Mouse (Mus musculus) lung, embryonic 15.5 days (tissue): Measurements from ENCODE around the gene Oprm1. TPM values are rescaled to one million over a fixed set of nuclear protein-coding genes. Genes with fewer than 3 reads are reported as not detected.
"Not testable (repeated sequence)": the region's sequence is repeated elsewhere in the genome, so short reads cannot be mapped to it uniquely, and the experiment has no call there.

ENCODE experiments used
- ATAC-seq: fragments of 200-750 bp; cut with Nextera tagmentation; 2 replicates; pipeline ENCODE4 v1.8.0; 2017; ENCODE audit warnings: moderate number of reproducible peaks, borderline replicate concordance; ENCODE audit not compliant: low FRiP score, low TSS enrichment; ENCODE audit errors: extremely low read depth
- H3K27ac ChIP-seq: fragments of 300-500 bp; sonication (generic); 2 replicates; pipeline ENCODE4 v1.5.1; 2015; ENCODE audit warnings: moderate library complexity, mild to moderate bottlenecking, inconsistent platforms
- H3K27me3 ChIP-seq: fragments of 300-500 bp; sonication (generic); 2 replicates; pipeline ENCODE4 v1.6.1; 2015; ENCODE audit warnings: inconsistent platforms
- H3K36me3 ChIP-seq: fragments of 300-500 bp; sonication (generic); 2 replicates; pipeline ENCODE4 v1.6.1; 2015; ENCODE audit warnings: inconsistent platforms
- H3K4me1 ChIP-seq: fragments of 300-500 bp; sonication (generic); 2 replicates; pipeline ENCODE4 v1.6.1; 2015; ENCODE audit warnings: inconsistent platforms
- H3K4me2 ChIP-seq: fragments of 300-500 bp; sonication (generic); 2 replicates; pipeline ENCODE4 v1.6.1; 2015; ENCODE audit warnings: inconsistent platforms, mild to moderate bottlenecking, moderate library complexity
- H3K4me3 ChIP-seq: fragments of 300-500 bp; sonication (generic); 2 replicates; pipeline ENCODE4 v1.5.1; 2015; ENCODE audit warnings: mild to moderate bottlenecking, inconsistent platforms
- H3K9ac ChIP-seq: fragments of 300-500 bp; sonication (generic); 2 replicates; pipeline ENCODE4 v1.6.1; 2015; ENCODE audit warnings: inconsistent platforms
- H3K9me3 ChIP-seq: fragments of 300-500 bp; sonication (generic); 2 replicates; pipeline ENCODE4 v1.6.1; 2016; ENCODE audit warnings: inconsistent platforms
- WGBS: fragments of 180-500 bp; shearing (Covaris S2); methylation state at CpG from one replicate; pipeline ENCODE4 v1.1.7; 2015; 5-methylcytosine and 5-hydroxymethylcytosine counted together
- polyA plus RNA-seq: library from polyadenylated mRNA; unstranded; fragments of >200 nt; fragmentation: Nextera tagmentation; extraction: Ambion mirVana; gene quantifications from 2 replicates; pipeline ENCODE4 v1.2.1, GENCODE M21; 2015

Oprm1 gene
- polyA plus RNA-seq, 1 experiment from 2014 or later: 0.09 TPM

DNA sequence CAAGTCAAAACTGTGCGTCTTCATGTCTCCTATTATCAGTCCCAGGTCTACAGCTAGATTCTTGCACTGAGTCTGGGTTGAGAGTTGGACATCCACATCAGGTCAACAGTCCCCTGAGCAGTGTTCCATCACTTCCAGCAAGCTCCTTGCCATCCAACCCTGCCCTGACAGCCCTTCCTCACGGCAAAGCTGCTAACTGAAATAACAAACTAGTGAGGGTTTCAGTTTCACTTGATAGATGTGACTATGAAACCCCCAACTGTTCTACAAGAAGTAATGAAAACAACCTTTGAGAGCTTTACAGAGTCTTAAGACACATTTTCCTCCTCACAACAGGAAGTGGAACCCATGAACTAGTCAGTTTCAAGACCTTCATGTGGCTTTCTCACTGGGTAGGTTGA, 224.4 kb downstream of the Oprm1 start:
- ATAC-seq: no peak

DNA sequence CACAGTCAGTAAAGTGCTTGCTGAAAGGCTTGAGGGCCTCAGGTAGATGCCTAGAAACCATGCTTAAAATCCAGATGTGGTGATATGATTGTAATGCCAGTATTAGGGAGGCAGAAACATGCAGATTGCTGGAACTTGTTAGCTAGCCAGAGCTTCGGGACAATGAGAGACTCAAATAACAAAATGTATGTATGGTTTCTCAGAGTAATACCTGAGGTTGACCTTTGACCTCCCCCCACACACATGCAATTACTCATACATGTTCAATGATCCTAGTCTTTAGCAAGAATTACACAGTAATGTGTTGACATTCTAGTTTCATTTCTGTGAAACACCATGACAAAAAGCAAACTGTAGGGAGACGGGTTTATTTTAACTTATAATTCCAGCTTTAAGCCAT, 225.1 kb downstream of the Oprm1 start:
- Histone ChIP-seq H3K27ac (no peak overlapping the region), H3K4me2 (no peak overlapping the region), H3K9me3 (no peaks in the 10 kb centered on the region), H3K4me1 (no peaks in the 10 kb centered on the region), H3K9ac (no peak overlapping the region), H3K36me3 (no peaks in the 10 kb centered on the region), H3K27me3 (no peaks in the 10 kb centered on the region), H3K4me3 (no peak overlapping the region)
- ATAC-seq: no peak
- 85% methylated on average over 2 of the region's 2 CpGs for WGBS

More for the DNA sequence above, 224.4 kb downstream of the Oprm1 start:
- Histone ChIP-seq H3K9ac (no peak overlapping the region), H3K4me2 (no peak overlapping the region), H3K4me3 (no peak overlapping the region), H3K9me3 (no peaks in the 10 kb centered on the region), H3K27me3 (no peaks in the 10 kb centered on the region), H3K4me1 (no peaks in the 10 kb centered on the region), H3K27ac (no peak overlapping the region), H3K36me3 (no peaks in the 10 kb centered on the region)
- WGBS: 57% methylated on average over 2 of the region's 2 CpGs

DNA sequence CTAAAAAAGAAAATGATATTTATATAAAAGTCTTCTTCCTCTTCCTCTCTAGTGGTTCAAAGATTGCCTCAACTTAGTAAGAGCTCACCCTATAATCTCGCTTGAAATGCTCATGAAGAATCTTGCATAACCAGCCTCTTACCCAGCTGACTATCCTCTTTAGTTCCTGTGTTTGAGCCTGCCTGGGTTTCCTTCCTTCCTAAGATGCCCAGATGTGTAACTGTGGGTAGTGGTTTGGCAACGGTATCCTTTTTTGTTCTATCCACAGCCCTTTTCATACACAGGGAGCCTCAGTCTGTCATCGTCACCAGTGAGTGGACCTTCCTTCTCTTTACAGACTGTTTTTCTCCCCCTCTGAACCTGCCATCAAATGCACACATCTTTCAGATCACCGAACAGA, 227.9 kb downstream of the Oprm1 start:
- no peak overlapping the region for H3K27ac ChIP-seq
- no peaks in the 10 kb centered on the region for H3K36me3 ChIP-seq
- H3K27me3 ChIP-seq: no peaks in the 10 kb centered on the region
- H3K9ac ChIP-seq: no peak overlapping the region
- ATAC-seq: no peak
- H3K4me3 ChIP-seq: no peak overlapping the region
- no peaks in the 10 kb centered on the region for H3K4me1 ChIP-seq
- no peaks in the 10 kb centered on the region for H3K9me3 ChIP-seq
- no peak overlapping the region for H3K4me2 ChIP-seq
- WGBS: 77% methylated on average over 4 of the region's 4 CpGs

DNA sequence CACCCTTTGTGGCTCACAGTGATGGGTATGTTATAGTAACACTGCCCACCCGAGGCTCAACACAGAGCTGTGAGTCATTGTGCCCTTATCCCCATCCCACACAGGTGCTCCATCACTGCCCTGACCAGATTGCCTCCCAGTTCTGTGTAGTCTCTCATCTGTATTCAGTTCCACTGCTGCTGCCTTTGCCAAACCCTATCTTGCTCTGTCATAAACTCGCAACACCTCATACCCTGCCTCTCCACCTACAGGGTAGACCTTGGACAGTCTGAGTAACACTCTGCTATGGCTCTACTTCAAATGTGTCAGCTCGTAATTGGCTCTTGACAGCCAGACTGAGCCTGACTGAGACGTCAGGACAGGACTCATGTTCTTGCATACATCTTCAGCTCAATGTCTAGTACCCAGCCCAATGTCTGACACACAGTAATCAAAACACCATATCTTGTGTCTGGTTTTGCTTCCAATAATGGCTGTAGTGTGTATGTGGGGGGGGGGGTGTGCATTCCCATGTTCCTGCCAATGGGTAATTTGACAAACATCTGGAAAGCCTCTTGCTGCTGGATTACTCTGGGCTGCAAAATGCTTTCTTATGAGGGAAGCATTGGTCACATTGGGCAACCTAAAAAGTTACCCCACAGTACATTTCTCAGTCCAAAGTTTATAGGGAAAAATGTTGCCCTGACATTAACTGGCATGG, 229.2 kb downstream of the Oprm1 start:
- ATAC-seq: peak; percentile 79; the same call in 1 of the 2 replicates

DNA sequence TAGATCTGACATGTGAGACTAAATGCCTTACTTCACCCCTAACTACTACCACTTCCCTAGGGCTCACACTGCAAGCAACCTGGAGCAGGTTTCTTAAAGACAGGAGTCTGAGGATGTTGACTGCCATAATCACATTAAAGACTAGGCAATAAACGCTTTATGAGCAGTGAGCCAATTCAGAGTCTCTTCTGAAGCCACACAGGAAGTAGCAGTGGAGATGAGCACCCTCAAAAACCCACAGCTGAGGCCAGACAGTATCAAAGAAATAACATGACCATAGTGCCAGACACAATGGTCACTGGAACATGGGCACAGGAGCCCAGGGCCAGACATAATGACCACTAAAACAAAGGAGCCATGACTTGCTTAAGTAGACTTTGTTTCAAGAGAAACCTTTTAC, 230.2 kb downstream of the Oprm1 start:
- no peak overlapping the region for H3K4me2 ChIP-seq
- no peak overlapping the region for H3K9ac ChIP-seq
- no peak for ATAC-seq
- H3K4me1 ChIP-seq: no peaks in the 10 kb centered on the region
- no peak overlapping the region for H3K27ac ChIP-seq
- H3K27me3 ChIP-seq: no peaks in the 10 kb centered on the region
- H3K9me3 ChIP-seq: no peaks in the 10 kb centered on the region
- H3K4me3 ChIP-seq: no peak overlapping the region
- WGBS: 59% methylated on average over 1 of the region's 1 CpGs
- H3K36me3 ChIP-seq: no peaks in the 10 kb centered on the region

More for the DNA sequence above, 229.2 kb downstream of the Oprm1 start:
- Histone ChIP-seq H3K27ac (no peak overlapping the region), H3K4me2 (no peak overlapping the region), H3K4me3 (no peak overlapping the region), H3K36me3 (no peaks in the 10 kb centered on the region), H3K9me3 (no peaks in the 10 kb centered on the region), H3K4me1 (no peaks in the 10 kb centered on the region), H3K9ac (no peak overlapping the region), H3K27me3 (no peaks in the 10 kb centered on the region)
- 60% methylated on average over 4 of the region's 4 CpGs for WGBS

DNA sequence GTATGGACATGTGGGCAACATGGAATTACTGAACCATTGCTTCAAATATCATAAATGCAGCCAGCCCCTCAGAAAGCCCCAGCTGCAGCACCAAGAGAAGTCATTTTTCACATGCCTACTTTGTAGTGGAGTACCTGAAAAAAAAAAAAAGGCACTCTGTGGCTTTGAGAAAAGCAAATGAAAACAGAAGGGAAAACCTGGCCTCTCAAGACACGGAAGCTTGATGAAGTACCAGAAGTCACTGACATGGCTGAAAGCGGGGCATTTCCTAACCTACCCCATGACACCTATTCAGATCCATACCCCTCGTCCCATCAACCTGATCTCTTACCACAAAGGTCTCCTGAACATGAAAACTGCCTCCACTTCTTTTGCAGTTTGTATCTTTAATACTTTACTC, 238.6 kb downstream of the Oprm1 start:
- Histone ChIP-seq H3K9me3 (no peaks in the 10 kb centered on the region), H3K4me3 (no peak overlapping the region), H3K36me3 (no peaks in the 10 kb centered on the region), H3K4me1 (no peaks in the 10 kb centered on the region), H3K4me2 (no peak overlapping the region), H3K9ac (no peak overlapping the region), H3K27me3 (no peaks in the 10 kb centered on the region), H3K27ac (no peak overlapping the region)
- WGBS: 59% methylated on average over 3 of the region's 3 CpGs
- ATAC-seq: no peak

DNA sequence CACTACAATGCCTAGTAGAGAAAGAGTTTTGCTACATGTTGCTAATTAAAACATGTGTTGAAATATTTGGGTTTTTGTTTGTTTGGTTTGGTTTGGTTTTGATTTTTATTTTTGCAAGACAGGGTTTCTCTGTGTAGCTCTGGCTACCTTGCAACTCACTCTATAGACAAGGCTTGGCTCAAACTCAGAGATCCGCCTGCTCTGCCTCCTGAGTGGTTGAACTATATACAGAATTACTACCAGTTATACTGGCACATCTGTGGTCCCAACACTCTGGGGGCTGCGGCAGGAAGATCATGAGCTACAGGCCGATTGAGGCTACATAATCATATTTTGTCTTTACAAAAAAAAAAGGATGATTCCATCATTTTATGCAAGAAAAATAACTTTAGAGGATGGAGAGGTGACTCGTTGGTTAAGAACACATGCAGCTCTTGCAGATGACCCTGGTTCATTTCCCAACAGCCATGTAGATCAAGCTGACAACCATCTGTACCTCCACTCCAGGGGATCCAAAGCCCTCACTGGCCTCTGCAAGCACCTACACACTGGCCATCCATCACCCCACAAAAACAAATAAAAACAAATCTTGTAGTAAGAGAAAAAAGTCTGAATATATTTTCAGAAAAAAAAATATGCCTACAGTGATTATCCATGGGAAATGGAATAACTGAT, 240.4 kb downstream of the Oprm1 start:
- WGBS: 80% methylated on average over 4 of the region's 4 CpGs
- Histone ChIP-seq H3K4me3 (no peak overlapping the region), H3K9ac (no peak overlapping the region), H3K27me3 (no peaks in the 10 kb centered on the region), H3K36me3 (no peaks in the 10 kb centered on the region), H3K4me1 (no peaks in the 10 kb centered on the region), H3K9me3 (no peaks in the 10 kb centered on the region), H3K27ac (no peak overlapping the region), H3K4me2 (no peak overlapping the region)
- no peak for ATAC-seq

DNA sequence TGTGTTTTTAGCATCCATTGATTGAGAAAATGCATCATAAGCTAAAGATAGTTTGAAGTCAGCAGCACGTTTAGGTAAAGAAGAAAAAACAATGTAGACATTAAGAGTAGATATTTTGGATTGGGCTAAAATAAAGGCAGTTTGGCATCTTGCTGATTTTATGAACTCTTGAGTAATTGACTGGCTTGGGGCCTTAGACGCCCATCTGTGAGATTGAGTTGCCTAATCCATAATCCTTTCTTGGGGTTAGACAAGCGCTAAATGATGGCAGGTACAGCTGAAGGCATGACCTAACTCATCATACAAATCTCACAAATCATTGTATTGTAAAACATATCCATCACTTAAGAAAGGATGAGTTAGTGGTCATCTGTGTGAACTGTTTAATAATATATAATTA, 241.0 kb downstream of the Oprm1 start:
- no peak for ATAC-seq
- no peak overlapping the region for H3K27ac ChIP-seq
- H3K27me3 ChIP-seq: no peaks in the 10 kb centered on the region
- no peaks in the 10 kb centered on the region for H3K4me1 ChIP-seq
- no peaks in the 10 kb centered on the region for H3K36me3 ChIP-seq
- no peak overlapping the region for H3K4me2 ChIP-seq
- no peak overlapping the region for H3K4me3 ChIP-seq
- H3K9me3 ChIP-seq: no peaks in the 10 kb centered on the region
- WGBS: 76% methylated on average over 3 of the region's 3 CpGs
- H3K9ac ChIP-seq: no peak overlapping the region

DNA sequence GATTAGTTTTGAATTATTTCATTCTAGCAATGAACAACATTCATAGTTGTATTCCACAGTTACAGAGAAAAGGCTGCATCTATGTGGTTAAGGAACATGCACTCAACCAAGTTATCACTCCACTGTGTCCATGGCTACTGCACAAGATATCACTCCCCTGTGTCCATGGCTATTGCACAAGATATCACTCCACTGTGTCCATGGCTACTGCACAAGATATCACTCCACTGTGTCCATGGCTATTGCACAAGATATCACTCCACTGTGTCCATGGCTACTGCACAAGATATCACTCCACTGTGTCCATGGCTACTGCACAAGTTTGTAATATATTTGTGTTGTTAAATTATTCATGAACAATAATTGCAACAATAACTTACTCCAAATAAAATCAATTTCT, 245.6 kb downstream of the Oprm1 start:
- not testable (repeated sequence) for H3K36me3 ChIP-seq, H3K4me2 ChIP-seq

DNA sequence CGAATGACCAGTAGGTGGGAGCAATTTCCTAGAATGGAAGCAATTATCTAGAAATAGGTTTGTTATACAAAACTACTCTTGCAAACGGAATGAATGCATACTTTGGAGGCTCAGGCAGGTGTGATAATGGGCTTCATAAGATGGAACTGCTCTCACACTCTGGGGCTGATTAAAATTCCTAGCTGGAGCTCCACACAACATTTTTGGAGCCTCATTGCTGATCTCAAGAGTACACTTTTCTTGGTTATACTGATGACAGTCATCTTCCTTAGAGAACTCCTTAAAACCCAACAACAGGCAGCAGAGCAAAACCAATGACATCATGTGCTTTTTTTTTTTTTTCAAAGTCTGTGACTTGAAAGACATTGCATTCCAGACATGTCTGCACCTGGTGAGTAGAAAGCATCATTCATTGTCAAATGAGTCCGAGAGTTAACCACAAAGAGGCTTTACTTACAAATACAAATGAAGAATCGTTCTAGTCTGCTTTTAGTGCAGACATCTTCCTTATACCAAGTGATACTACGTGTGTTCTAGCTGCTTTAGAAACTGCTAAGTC, 246.8 kb downstream of the Oprm1 start:
- no peak for ATAC-seq
- Histone ChIP-seq H3K9ac (no peak overlapping the region), H3K4me1 (no peaks in the 10 kb centered on the region), H3K9me3 (no peaks in the 10 kb centered on the region), H3K4me2 (no peak overlapping the region), H3K27me3 (no peaks in the 10 kb centered on the region), H3K36me3 (no peaks in the 10 kb centered on the region), H3K4me3 (no peak overlapping the region), H3K27ac (no peak overlapping the region)
- 45% methylated on average over 5 of the region's 5 CpGs for WGBS

More for the DNA sequence above, 245.6 kb downstream of the Oprm1 start:
- not testable (repeated sequence) for H3K4me3 ChIP-seq, H3K9ac ChIP-seq, H3K4me1 ChIP-seq, ATAC-seq, H3K27ac ChIP-seq, H3K9me3 ChIP-seq, H3K27me3 ChIP-seq

DNA sequence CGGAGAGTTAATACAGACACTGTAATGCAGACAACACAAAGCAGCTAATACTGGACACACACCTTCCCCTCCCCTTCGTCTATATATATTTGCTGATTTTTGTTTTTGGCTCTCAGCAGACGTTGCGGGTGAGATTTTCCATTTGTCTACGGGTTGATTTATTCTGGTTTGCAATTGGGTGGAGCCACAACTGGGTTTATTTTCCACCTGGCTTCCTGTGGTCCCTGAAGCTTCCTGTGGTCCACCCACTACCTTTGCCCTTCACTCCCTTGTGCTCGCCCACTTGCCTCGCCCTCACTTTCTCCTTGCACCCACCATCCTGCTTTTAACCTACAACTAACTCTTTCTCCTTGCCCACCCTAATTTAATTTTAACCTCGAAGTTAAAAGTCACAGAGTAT, 252.2 kb downstream of the Oprm1 start:
- H3K9me3 ChIP-seq: no peaks in the 10 kb centered on the region
- no peak overlapping the region for H3K4me3 ChIP-seq
- ATAC-seq: no peak
- no peak overlapping the region for H3K4me2 ChIP-seq
- H3K36me3 ChIP-seq: no peaks in the 10 kb centered on the region
- H3K27ac ChIP-seq: no peak overlapping the region
- no peak overlapping the region for H3K9ac ChIP-seq
- H3K4me1 ChIP-seq: no peaks in the 10 kb centered on the region
- 72% methylated on average over 8 of the region's 8 CpGs for WGBS
- no peaks in the 10 kb centered on the region for H3K27me3 ChIP-seq

DNA sequence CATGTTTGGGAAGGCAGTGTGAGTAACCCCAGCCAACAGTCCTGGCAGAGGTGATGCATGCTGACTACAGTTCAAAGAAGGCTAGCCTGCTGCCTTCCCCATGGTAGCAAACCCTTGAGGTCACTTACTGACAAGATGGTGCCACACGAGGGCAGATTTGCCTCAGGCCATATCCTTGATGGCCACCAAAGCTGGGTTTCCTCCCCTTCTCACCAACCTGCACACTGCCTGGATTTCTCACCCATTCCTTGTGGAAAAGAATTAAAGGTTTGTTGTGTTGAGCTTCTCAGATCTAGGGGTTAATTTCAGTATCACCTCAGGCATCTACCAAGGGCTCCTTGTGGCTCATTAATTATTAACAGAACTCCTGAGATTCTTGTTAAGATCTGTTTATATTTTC, 256.9 kb downstream of the Oprm1 start:
- Histone ChIP-seq H3K4me1 (no peaks in the 10 kb centered on the region), H3K27me3 (no peaks in the 10 kb centered on the region), H3K4me3 (no peak overlapping the region), H3K36me3 (no peaks in the 10 kb centered on the region), H3K9me3 (no peaks in the 10 kb centered on the region), H3K27ac (no peak overlapping the region), H3K4me2 (no peak overlapping the region), H3K9ac (no peak overlapping the region)
- ATAC-seq: no peak
- 35% methylated on average over 1 of the region's 1 CpGs for WGBS
